Mouse (Mus musculus) ES-Bruce4 (cell line): ENCODE measurements around the gene Cse1l.

ENCODE experiments used
- CTCF ChIP-seq: IDR thresholded peaks from one replicate; pipeline ENCODE4 v1.8.1; 2011; ENCODE audit warnings: low read depth, low read length
- EP300 ChIP-seq: IDR thresholded peaks from 2 replicates; pipeline ENCODE4 v1.6.1; 2011; ENCODE audit warnings: low read depth, low read length; ENCODE audit not compliant: insufficient read depth
- POLR2A ChIP-seq: IDR thresholded peaks from one replicate; pipeline ENCODE4 v1.8.1; 2011; ENCODE audit warnings: low read length; ENCODE audit not compliant: insufficient read depth

- TF ChIP-seq CTCF (no peak), POLR2A (no peak), EP300 (no peak)
These were observed 35.5 kb upstream of the Cse1l start for GRCm38 (mm10) chr2:166870271-166870865.
